Mouse (Mus musculus) embryonic facial prominence, embryonic 12.5 days (tissue): ENCODE results near the gene Sesn1. TPM values are rescaled to one million over a fixed set of nuclear protein-coding genes. Genes with fewer than 3 reads are reported as not detected.
"Not testable (repeated sequence)": the region's sequence is repeated elsewhere in the genome, so short reads cannot be mapped to it uniquely, and the experiment has no call there.

Source experiments
- ATAC-seq: fragments of 200-750 bp; cut with Nextera tagmentation; 2 replicates; pipeline ENCODE4 v1.8.0; 2017; ENCODE audit not compliant: insufficient number of reproducible peaks, insufficient read depth, low FRiP score, low TSS enrichment
- H3K27ac ChIP-seq: fragments of 300-500 bp; sonication (generic); 2 replicates; pipeline ENCODE4 v1.5.1; 2016; ENCODE audit warnings: mild to moderate bottlenecking
- H3K27me3 ChIP-seq: fragments of 300-500 bp; sonication (generic); 2 replicates; pipeline ENCODE4 v1.6.1; 2016; ENCODE audit warnings: mild to moderate bottlenecking, moderate library complexity
- H3K36me3 ChIP-seq: fragments of 300-500 bp; sonication (generic); 2 replicates; pipeline ENCODE4 v1.6.1; 2016; ENCODE audit warnings: mild to moderate bottlenecking
- H3K4me1 ChIP-seq: fragments of 300-500 bp; sonication (generic); 2 replicates; pipeline ENCODE4 v1.6.1; 2016
- H3K4me2 ChIP-seq: fragments of 300-500 bp; sonication (generic); replicated peaks from 2 replicates; pipeline ENCODE4 v1.6.1; 2016; ENCODE audit warnings: mild to moderate bottlenecking, moderate library complexity
- H3K4me3 ChIP-seq: fragments of 300-500 bp; sonication (generic); 2 replicates; pipeline ENCODE4 v1.5.1; 2016; ENCODE audit warnings: mild to moderate bottlenecking
- H3K9ac ChIP-seq: fragments of 300-500 bp; sonication (generic); 2 replicates; pipeline ENCODE4 v1.6.1; 2016; ENCODE audit warnings: mild to moderate bottlenecking, moderate library complexity
- H3K9me3 ChIP-seq: fragments of 300-500 bp; sonication (generic); 2 replicates; pipeline ENCODE4 v1.6.1; 2016; ENCODE audit warnings: mild to moderate bottlenecking, moderate library complexity
- WGBS: fragments of 180-500 bp; shearing (Covaris S2); methylation state at CpG from one replicate; pipeline ENCODE4 v1.1.7; 2016; 5-methylcytosine and 5-hydroxymethylcytosine counted together
- polyA plus RNA-seq: library from polyadenylated mRNA; unstranded; fragments of >200 nt; fragmentation: Nextera tagmentation; extraction: Ambion mirVana; gene quantifications from 2 replicates; pipeline ENCODE4 v1.2.1, GENCODE M21; 2016

Sesn1 gene
- polyA plus RNA-seq, 1 experiment from 2014 or later = 42.3 TPM

GRCm38 (mm10) chr10:41809080-41809770, 510 bp upstream of the Sesn1 start:
- Histone ChIP-seq H3K27me3 (no peaks in the 10 kb centered on the region), H3K4me1 (peaks cover 22% of the 10 kb centered on the region), H3K27ac (peak overlapping the region; percentile 96), H3K36me3 (no peaks in the 10 kb centered on the region), H3K9me3 (no peaks in the 10 kb centered on the region), H3K9ac (peak overlapping the region; percentile 78), H3K4me3 (peak overlapping the region; percentile 75), H3K4me2 (peak overlapping the region; percentile 78)
- 5% methylated on average over 25 of the region's 25 CpGs for WGBS
- ATAC-seq = peak; percentile 79

- whole genome bisulfite sequencing = under 1% methylated on average over 36 of the region's 36 CpGs
- Histone ChIP-seq H3K9ac (peak overlapping the region; percentile 78), H3K27ac (peak overlapping the region; percentile 96), H3K4me3 (peak overlapping the region; percentile 75), H3K4me1 (peaks cover 22% of the 10 kb centered on the region), H3K27me3 (no peaks in the 10 kb centered on the region), H3K4me2 (peak overlapping the region; percentile 78), H3K9me3 (no peaks in the 10 kb centered on the region), H3K36me3 (no peaks in the 10 kb centered on the region)
- no peak for ATAC-seq
Measured at GRCm38 (mm10) chr10:41810564-41811455, 1.1 kb downstream of the Sesn1 start.

- no peak overlapping the region for H3K27ac ChIP-seq
- H3K4me2 ChIP-seq = peak overlapping the region; percentile 78
- no peaks in the 10 kb centered on the region for H3K9me3 ChIP-seq
- no peak for ATAC-seq
- WGBS = 71% methylated on average over 6 of the region's 6 CpGs
- H3K36me3 ChIP-seq = no peaks in the 10 kb centered on the region
- H3K27me3 ChIP-seq = no peaks in the 10 kb centered on the region
- H3K4me3 ChIP-seq = peak overlapping the region; percentile 18
- H3K4me1 ChIP-seq = peaks cover 22% of the 10 kb centered on the region
- no peak overlapping the region for H3K9ac ChIP-seq
Measured at GRCm38 (mm10) chr10:41812566-41812965, 2.8 kb downstream of the Sesn1 start.

GRCm38 (mm10) chr10:41814305-41814853, 4.6 kb downstream of the Sesn1 start:
- Histone ChIP-seq H3K9me3 (no peaks in the 10 kb centered on the region), H3K4me2 (no peak overlapping the region), H3K27me3 (no peaks in the 10 kb centered on the region), H3K4me1 (peaks cover 22% of the 10 kb centered on the region), H3K27ac (no peak overlapping the region), H3K36me3 (no peaks in the 10 kb centered on the region), H3K4me3 (no peak overlapping the region), H3K9ac (no peak overlapping the region)
- WGBS = 88% methylated on average over 6 of the region's 6 CpGs
- no peak for ATAC-seq

- no peak overlapping the region for H3K4me2 ChIP-seq
- no peak for ATAC-seq
- WGBS = 82% methylated on average over 5 of the region's 5 CpGs
Measured at GRCm38 (mm10) chr10:41816516-41816915, 6.8 kb downstream of the Sesn1 start.

GRCm38 (mm10) chr10:41818036-41818732, 8.4 kb downstream of the Sesn1 start:
- 86% methylated on average over 8 of the region's 8 CpGs for WGBS
- Histone ChIP-seq H3K27me3 (no peaks in the 10 kb centered on the region), H3K36me3 (no peaks in the 10 kb centered on the region), H3K9me3 (no peaks in the 10 kb centered on the region), H3K4me2 (no peak overlapping the region), H3K4me3 (no peak overlapping the region), H3K27ac (no peak overlapping the region), H3K4me1 (peaks cover 7% of the 10 kb centered on the region), H3K9ac (no peak overlapping the region)
- ATAC-seq = no peak

More at GRCm38 (mm10) chr10:41816516-41816915, 6.8 kb downstream of the Sesn1 start:
- Histone ChIP-seq H3K4me1 (peaks cover 22% of the 10 kb centered on the region), H3K9me3 (no peaks in the 10 kb centered on the region), H3K4me3 (no peak overlapping the region), H3K36me3 (no peaks in the 10 kb centered on the region), H3K27ac (no peak overlapping the region), H3K27me3 (no peaks in the 10 kb centered on the region), H3K9ac (no peak overlapping the region)

GRCm38 (mm10) chr10:41818733-41819070, 9.0 kb downstream of the Sesn1 start:
- not testable (repeated sequence) for ATAC-seq, H3K4me1 ChIP-seq, H3K9me3 ChIP-seq, H3K9ac ChIP-seq, H3K27me3 ChIP-seq, H3K4me2 ChIP-seq, H3K4me3 ChIP-seq, H3K36me3 ChIP-seq, H3K27ac ChIP-seq
- 92% methylated on average over 6 of the region's 6 CpGs for WGBS

GRCm38 (mm10) chr10:41819307-41819706, 9.6 kb downstream of the Sesn1 start:
- Histone ChIP-seq H3K27me3 (no peaks in the 10 kb centered on the region), H3K4me2 (no peak overlapping the region), H3K36me3 (no peaks in the 10 kb centered on the region), H3K9ac (no peak overlapping the region), H3K27ac (no peak overlapping the region), H3K9me3 (no peaks in the 10 kb centered on the region), H3K4me1 (no peaks in the 10 kb centered on the region), H3K4me3 (no peak overlapping the region)
- 90% methylated on average over 3 of the region's 3 CpGs for WGBS
- no peak for ATAC-seq

- Histone ChIP-seq H3K27ac (no peak overlapping the region), H3K27me3 (no peaks in the 10 kb centered on the region), H3K4me1 (no peaks in the 10 kb centered on the region), H3K4me3 (no peak overlapping the region), H3K36me3 (no peaks in the 10 kb centered on the region), H3K9me3 (no peaks in the 10 kb centered on the region), H3K4me2 (no peak overlapping the region), H3K9ac (no peak overlapping the region)
- WGBS = 96% methylated on average over 5 of the region's 5 CpGs
- ATAC-seq = no peak
Measured at GRCm38 (mm10) chr10:41820401-41820800, 10.7 kb downstream of the Sesn1 start.

- Histone ChIP-seq H3K27ac (no peak overlapping the region), H3K9ac (no peak overlapping the region), H3K9me3 (no peaks in the 10 kb centered on the region), H3K4me2 (no peak overlapping the region), H3K36me3 (no peaks in the 10 kb centered on the region), H3K4me1 (no peaks in the 10 kb centered on the region), H3K27me3 (no peaks in the 10 kb centered on the region), H3K4me3 (no peak overlapping the region)
- ATAC-seq = no peak
- WGBS = 92% methylated on average over 6 of the region's 6 CpGs
Measured at GRCm38 (mm10) chr10:41821171-41821570, 11.4 kb downstream of the Sesn1 start.

- H3K27ac ChIP-seq = no peak overlapping the region
- no peak overlapping the region for H3K9ac ChIP-seq
- no peaks in the 10 kb centered on the region for H3K27me3 ChIP-seq
- no peak overlapping the region for H3K4me2 ChIP-seq
- H3K4me3 ChIP-seq = no peak overlapping the region
- 83% methylated on average over 5 of the region's 5 CpGs for WGBS
- no peaks in the 10 kb centered on the region for H3K9me3 ChIP-seq
- no peak for ATAC-seq
- no peaks in the 10 kb centered on the region for H3K36me3 ChIP-seq
- H3K4me1 ChIP-seq = no peaks in the 10 kb centered on the region
Measured at GRCm38 (mm10) chr10:41822573-41823281, 13.0 kb downstream of the Sesn1 start.
